Comparison of ENCODE assay signal across 8 mouse cellular contexts in the genomic region with DNA sequence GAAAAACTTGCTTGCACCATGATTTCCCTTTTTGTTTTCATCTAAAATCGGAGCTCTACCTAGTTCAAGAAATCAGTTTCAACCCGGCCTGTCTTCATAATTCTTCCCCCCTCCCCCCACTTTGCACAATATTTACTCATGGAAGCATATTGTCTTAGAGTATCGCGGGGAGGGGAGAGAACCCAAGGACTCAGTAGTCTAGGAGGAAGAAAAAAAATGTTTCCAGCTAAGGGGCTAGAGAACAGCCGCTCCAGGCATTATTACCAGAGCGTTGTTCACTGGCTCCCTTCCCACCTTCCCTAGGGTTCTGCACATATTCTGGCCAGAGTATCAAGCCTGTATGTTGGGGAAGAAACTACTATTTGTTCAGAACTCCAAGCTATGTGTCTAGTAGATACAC.
DNase-seq lines count a peak whose midpoint lies in the region; ATAC-seq and TF ChIP-seq lines count a peak whose summit lies in the region.

No protein-coding gene starts in this region.

- DNase-seq in heart, postnatal 14 days = no peak
- DNase-seq in Patski (ENCODE audit: low read depth, low spot score) = no peak
- DNase-seq in hindbrain, embryonic 10.5 days (ENCODE audit: low spot score) = no peak
- DNase-seq in midbrain, embryonic 11.5 days (ENCODE audit: low spot score, missing footprints) = peak; percentile 92
- DNase-seq in layer of hippocampus, adult 9-11 months = no peak
- no peak for DNase-seq in thymus, postnatal 4 days
- no peak for DNase-seq in right cerebral cortex, postnatal 14 days

- H3K4me2 ChIP-seq in heart, embryonic 16.5 days (ENCODE audit: low read depth, low read length) = peak overlapping the region; percentile 69
- peak overlapping the region; percentile 47; the same call in 1 of the 2 replicates for H3K4me2 ChIP-seq in midbrain, embryonic 11.5 days

- no peaks in the 10 kb centered on the region for H3K27me3 ChIP-seq in heart, embryonic 16.5 days (ENCODE audit: control insufficient read depth, insufficient read depth, low read length)
- peaks cover 55% of the 10 kb centered on the region for H3K27me3 ChIP-seq in Patski
- H3K27me3 ChIP-seq in hindbrain, embryonic 10.5 days (ENCODE audit: insufficient read depth, poor library complexity, severe bottlenecking) = no peaks in the 10 kb centered on the region
- H3K27me3 ChIP-seq in midbrain, embryonic 11.5 days (ENCODE audit: control insufficient read depth, insufficient read depth, low read length) = no peaks in the 10 kb centered on the region

- in situ Hi-C loops in Patski (cut with MboI; ENCODE audit: low pct_unique_long_range_greater_than_20kb) = no loop called here

- CTCF ChIA-PET in Patski (lab: Charles Lee) = no interaction called here

- intact Hi-C loops in heart, postnatal 14 days (cut with DNase I) = loop anchor here (10.0 kb wide), 1 partner anchor 379 kb away; a partner anchor contains a TSS

- peak overlapping the region; percentile 51 for H3K9ac ChIP-seq in heart, embryonic 16.5 days (ENCODE audit: low read length)
- H3K9ac ChIP-seq in midbrain, embryonic 11.5 days (ENCODE audit: low read length) = peak overlapping the region; percentile 42; the same call in 1 of the 2 replicates

- WGBS in heart, embryonic 16.5 days = 39% methylated on average over 6 of the region's 6 CpGs
- 38% methylated on average over 6 of the region's 6 CpGs for WGBS in hindbrain, embryonic 10.5 days
- WGBS in midbrain, embryonic 11.5 days = 36% methylated on average over 6 of the region's 6 CpGs

- 0 out of 2 replicates have a peak, but pooled peaks cover 2% of the 10 kb centered on the region for H3K4me1 ChIP-seq in heart, embryonic 16.5 days (ENCODE audit: control insufficient read depth, insufficient read depth, low read length)
- 0 out of 2 replicates have a peak, but pooled peaks cover 2% of the 10 kb centered on the region for H3K4me1 ChIP-seq in hindbrain, embryonic 10.5 days (replicated peaks)
- H3K4me1 ChIP-seq in midbrain, embryonic 11.5 days (ENCODE audit: control insufficient read depth, insufficient read depth, low read length) = no peaks in the 10 kb centered on the region

- TF ChIP-seq CTCF in Patski (IDR thresholded peaks at IDR 0.05) = no peak

- peak overlapping the region; percentile 69 for H3K4me3 ChIP-seq in heart, embryonic 16.5 days (ENCODE audit: low read length)
- H3K4me3 ChIP-seq in hindbrain, embryonic 10.5 days = peak overlapping the region; percentile 59
- peak overlapping the region; percentile 44; the same call in 1 of the 2 replicates for H3K4me3 ChIP-seq in midbrain, embryonic 11.5 days (ENCODE audit: low read depth, low read length)

- H3K27ac ChIP-seq in heart, embryonic 16.5 days (ENCODE audit: low read length) = peak overlapping the region; percentile 68
- peak overlapping the region; percentile 78 for H3K27ac ChIP-seq in hindbrain, embryonic 10.5 days
- H3K27ac ChIP-seq in midbrain, embryonic 11.5 days (ENCODE audit: low read depth, low read length) = no peak overlapping the region

- POLR2A ChIA-PET in Patski (lab: Charles Lee) = no interaction called here

- no peaks in the 10 kb centered on the region for H3K9me3 ChIP-seq in heart, embryonic 16.5 days (replicated peaks; ENCODE audit: control insufficient read depth, low read length)
- H3K9me3 ChIP-seq in hindbrain, embryonic 10.5 days = no peaks in the 10 kb centered on the region
- H3K9me3 ChIP-seq in midbrain, embryonic 11.5 days (ENCODE audit: control insufficient read depth, low read length) = no peaks in the 10 kb centered on the region

- 0 out of 2 replicates have a peak, but pooled peaks cover 2% of the 10 kb centered on the region for H3K36me3 ChIP-seq in heart, embryonic 16.5 days (ENCODE audit: control insufficient read depth, insufficient read depth)
- H3K36me3 ChIP-seq in hindbrain, embryonic 10.5 days = 0 out of 2 replicates have a peak, but pooled peaks cover 4% of the 10 kb centered on the region
- no peaks in the 10 kb centered on the region for H3K36me3 ChIP-seq in midbrain, embryonic 11.5 days (ENCODE audit: control insufficient read depth, insufficient read depth, low read length)

- no peak for ATAC-seq in heart, embryonic 16.5 days (replicated peaks; ENCODE audit: extremely low read depth, insufficient read depth, low FRiP score)
- peak; percentile 28 for ATAC-seq in Patski
- ATAC-seq in midbrain, embryonic 11.5 days (ENCODE audit: low FRiP score) = peak; percentile 41
